Mouse (Mus musculus) ES-CJ7 (cell line): ENCODE measurements around the gene Ccdc47.
"Not testable (repeated sequence)": the region's sequence is repeated elsewhere in the genome, so short reads cannot be mapped to it uniquely, and the experiment has no call there.

ENCODE experiments used
- DNase-seq: peaks from one replicate; pipeline ENCODE4 v3.0.0; 2011; ENCODE audit warnings: low read depth, low spot score

Gene Ccdc47

GRCm38 (mm10) chr11:106215927-106216729 is at the start of gene Ccdc47:
Gene Ccdc47 (minus strand): TSS chr11:106216344.
- peak; percentile 99 for DNase-seq

GRCm38 (mm10) chr11:106265570-106265969 is 49.4 kb upstream of the Ccdc47 start:
- DNase-seq, result no peak

GRCm38 (mm10) chr11:106264988-106265387 is 48.8 kb upstream of the Ccdc47 start:
- no peak for DNase-seq

- DNase-seq, result no peak
These were observed 47.8 kb upstream of the Ccdc47 start for GRCm38 (mm10) chr11:106263963-106264362.

- no peak for DNase-seq
These were observed 44.8 kb upstream of the Ccdc47 start for GRCm38 (mm10) chr11:106260826-106261450.

- no peak for DNase-seq
These were observed 40.6 kb upstream of the Ccdc47 start for GRCm38 (mm10) chr11:106256775-106257174.

GRCm38 (mm10) chr11:106255685-106256451 is 39.7 kb upstream of the Ccdc47 start, which contains the start of the genes Ftsj3 and Psmc5:
Gene Ftsj3 (minus strand): TSS chr11:106256079.
Gene Psmc5 (plus strand): TSS chr11:106256154.
- peak; percentile 95 for DNase-seq

GRCm38 (mm10) chr11:106255174-106255573 is 39.0 kb upstream of the Ccdc47 start:
- no peak for DNase-seq

- no peak for DNase-seq
These were observed 38.6 kb upstream of the Ccdc47 start for GRCm38 (mm10) chr11:106254767-106255166.

- DNase-seq, result no peak
These were observed 33.2 kb upstream of the Ccdc47 start for GRCm38 (mm10) chr11:106249326-106249725.

GRCm38 (mm10) chr11:106246834-106247233 is 30.7 kb upstream of the Ccdc47 start:
- peak; percentile 56 for DNase-seq

- not testable (repeated sequence) for DNase-seq
These were observed 17.8 kb upstream of the Ccdc47 start for GRCm38 (mm10) chr11:106233978-106234377.

GRCm38 (mm10) chr11:106220603-106221002 is 4.5 kb upstream of the Ccdc47 start:
- DNase-seq, result no peak

GRCm38 (mm10) chr11:106216730-106217490 is 766 bp upstream of the Ccdc47 start, which contains the start of gene Ddx42:
Gene Ddx42 (plus strand): TSS chr11:106216926.
- peak; percentile 96 for DNase-seq

- no peak for DNase-seq
These were observed 689 bp downstream of the Ccdc47 start for GRCm38 (mm10) chr11:106215450-106215859.

GRCm38 (mm10) chr11:106214856-106215255 is 1.3 kb downstream of the Ccdc47 start:
- DNase-seq, result no peak

GRCm38 (mm10) chr11:106212771-106213170 is 3.4 kb downstream of the Ccdc47 start:
- no peak for DNase-seq

- DNase-seq, result no peak
These were observed 14.1 kb downstream of the Ccdc47 start, which contains the start of gene Strada for GRCm38 (mm10) chr11:106202123-106202465. Gene Strada (minus strand): TSS chr11:106202168.

GRCm38 (mm10) chr11:106201337-106202122 is 14.6 kb downstream of the Ccdc47 start:
- no peak for DNase-seq

- no peak for DNase-seq
These were observed 15.4 kb downstream of the Ccdc47 start for GRCm38 (mm10) chr11:106200756-106201155.
